Mouse (Mus musculus) lung, adult 18-20 months (tissue): ENCODE measurements around the gene Olfr1246.
"Not testable (repeated sequence)": the region's sequence is repeated elsewhere in the genome, so short reads cannot be mapped to it uniquely, and the experiment has no call there.

Source experiments
- DNase-seq, 2 experiments: peaks; one replicate each; pipeline ENCODE4 v3.0.0; 2022; ENCODE audit warnings: mixed read lengths in 2 of 2

The Olfr1246 gene

GRCm38 (mm10) chr2:89593057-89593456 is at the start of gene Olfr1246:
Gene Olfr1246, minus strand, starts transcription at chr2:89593157.
- DNase-seq: no peak

DNA sequence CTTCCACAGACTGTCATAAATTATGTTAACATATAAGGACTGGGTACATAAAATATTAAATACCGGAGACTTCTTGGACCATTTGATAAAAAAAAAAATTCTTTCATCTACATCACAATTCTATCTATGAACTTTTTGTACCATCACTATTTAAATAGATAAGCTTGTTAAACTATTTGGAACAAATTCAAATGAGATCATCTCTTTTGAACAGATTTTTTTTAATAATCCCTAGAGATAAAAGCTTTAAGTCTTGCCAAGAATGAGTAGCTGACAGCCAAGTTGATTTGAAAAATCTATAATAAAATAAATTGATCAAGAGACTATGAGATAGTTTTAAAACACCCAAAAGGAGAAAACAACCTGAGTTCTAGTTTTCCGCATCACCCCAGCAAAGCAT is 41.9 kb upstream of the Olfr1246 start, which contains the start of gene Olfr1249:
TSS of gene Olfr1249 (minus strand) at position 101 of the 400 bp plus-strand sequence.
- no peak for DNase-seq

- DNase-seq: not testable (repeated sequence)
Measured at GRCm38 (mm10) chr2:89618145-89618544, 25.2 kb upstream of the Olfr1246 start, which contains the start of gene Olfr1248. Gene Olfr1248, minus strand, starts transcription at chr2:89618245.

- DNase-seq: no peak
Measured at GRCm38 (mm10) chr2:89614030-89614429, 21.1 kb upstream of the Olfr1246 start, which contains the start of gene Olfr1247. Gene Olfr1247, minus strand, starts transcription at chr2:89614130.

DNA sequence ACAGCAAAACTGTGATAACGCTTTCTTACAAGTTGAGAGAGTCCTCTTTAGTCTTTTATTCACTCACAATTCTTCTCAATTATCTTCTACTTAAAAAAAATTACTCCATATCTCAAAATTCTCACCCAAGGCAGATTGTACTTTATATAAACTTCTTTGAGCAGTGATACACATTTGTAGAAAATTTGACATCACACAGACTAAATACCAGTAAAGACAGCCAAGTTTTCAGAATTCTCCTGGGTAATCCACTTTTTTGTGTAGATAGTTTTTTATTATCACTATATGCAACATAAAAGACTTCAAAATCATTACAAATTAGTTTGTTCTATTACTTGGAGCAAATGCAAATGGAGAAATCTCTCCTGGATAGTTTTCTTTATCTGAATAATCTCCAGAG is 14.6 kb downstream of the Olfr1246 start, which contains the start of gene Olfr1245:
TSS of gene Olfr1245 (minus strand) at position 101 of the 400 bp plus-strand sequence.
- DNase-seq: no peak

DNA sequence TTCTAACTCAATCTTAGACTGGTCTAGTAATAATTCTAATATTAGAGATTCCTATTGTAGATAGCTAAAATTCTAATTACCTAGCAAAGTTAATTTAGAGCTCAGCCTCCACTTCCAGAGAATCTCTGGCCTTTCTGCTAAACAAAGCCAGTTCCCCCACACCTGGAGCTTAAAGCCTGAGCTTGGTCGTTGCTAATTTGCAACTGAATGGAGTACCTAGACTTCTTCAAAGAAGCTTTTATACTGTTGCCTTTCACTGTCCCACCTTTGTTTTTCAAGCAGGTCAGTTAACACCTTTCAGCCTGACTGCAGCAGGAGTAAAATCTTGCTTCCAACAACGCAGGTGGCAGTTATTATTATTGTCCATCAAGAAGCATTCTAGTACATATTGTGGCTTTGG is 30.3 kb downstream of the Olfr1246 start:
- DNase-seq: not testable (repeated sequence)

- DNase-seq: no peak
Measured at GRCm38 (mm10) chr2:89544516-89544915, 48.4 kb downstream of the Olfr1246 start.

DNA sequence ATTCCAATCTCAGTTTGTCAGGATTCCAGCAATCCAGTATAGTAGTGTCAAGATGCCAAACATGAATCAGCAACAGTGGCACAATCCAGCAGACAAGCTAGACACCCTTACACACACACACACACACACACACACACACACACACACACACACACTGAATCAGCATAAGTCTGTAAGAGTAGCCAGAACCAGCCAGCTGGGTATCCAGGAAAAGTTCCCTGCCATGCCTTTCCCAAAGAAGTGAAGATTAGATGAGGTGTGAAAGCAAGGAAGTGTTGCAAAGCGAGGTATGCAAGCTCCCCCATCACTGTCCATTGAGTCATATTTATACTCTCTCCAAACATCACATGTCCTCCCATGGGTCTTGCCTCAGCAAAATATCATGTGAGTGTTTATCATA is 53.0 kb downstream of the Olfr1246 start:
- DNase-seq: no peak
